Mouse (Mus musculus): ENCODE results near the gene Hrc.

- TF ChIP-seq CTCF (IDR thresholded peaks at IDR 0.05; ENCODE audit: borderline replicate concordance, insufficient read depth, low read length) (no peak), POLR2A (IDR thresholded peaks at IDR 0.05; ENCODE audit: low read depth, low read length) (no peak)
These were observed 18.0 kb downstream of the Hrc start for GRCm38 (mm10) chr7:45353041-45353440.

Data from embryonic fibroblast, embryonic 13.5 days (primary cell).